Mouse (Mus musculus): Measurements from ENCODE around the gene Psmb7. TPM values are rescaled to one million over a fixed set of nuclear protein-coding genes. Genes with fewer than 3 reads are reported as not detected.

Gene Psmb7
- total RNA-seq, 1 experiment from 2014 or later, result 71.1 TPM

DNA sequence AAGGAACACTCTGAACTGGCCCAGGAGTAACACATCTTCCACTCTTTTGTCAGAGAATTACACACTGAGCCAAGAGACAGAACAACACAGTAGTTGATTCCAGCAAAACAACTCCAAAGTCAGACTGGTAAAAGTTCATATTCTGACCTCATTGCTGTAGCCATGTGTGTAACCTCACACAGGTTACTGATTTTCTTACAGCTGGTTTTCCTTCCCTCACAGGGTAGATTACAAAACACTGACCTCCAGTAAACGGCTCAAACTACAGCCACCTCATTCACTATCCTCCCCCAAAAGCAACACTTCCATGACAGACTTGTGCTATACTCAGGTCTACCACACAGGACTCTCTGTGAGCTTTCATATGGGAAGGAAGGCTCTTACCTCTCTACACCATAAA is 36.2 kb downstream of the Psmb7 start:
- ATAC-seq (ENCODE audit: extremely low read depth, insufficient number of reproducible peaks, low FRiP score, poor library complexity, severe bottlenecking), result no peak

DNA sequence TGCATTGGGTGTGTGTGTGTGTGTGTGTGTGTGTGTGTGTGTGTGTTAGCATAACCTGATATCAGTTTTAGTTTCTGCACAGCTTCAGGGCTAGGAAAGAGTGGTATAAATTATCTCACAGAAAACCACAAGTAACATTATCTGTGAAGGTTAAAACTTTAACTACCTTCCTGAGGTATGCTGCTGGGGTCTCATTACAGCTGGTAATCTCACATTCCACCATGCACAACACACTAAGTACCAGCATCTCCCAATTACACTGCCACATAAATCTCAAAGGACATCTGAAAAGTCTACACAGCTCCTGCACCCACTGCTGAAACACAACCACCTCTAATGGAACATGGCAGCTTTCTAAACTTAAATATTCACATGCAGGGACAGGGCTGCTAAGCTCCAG is 43.0 kb downstream of the Psmb7 start:
- ATAC-seq (ENCODE audit: extremely low read depth, insufficient number of reproducible peaks, low FRiP score, poor library complexity, severe bottlenecking), result no peak

DNA sequence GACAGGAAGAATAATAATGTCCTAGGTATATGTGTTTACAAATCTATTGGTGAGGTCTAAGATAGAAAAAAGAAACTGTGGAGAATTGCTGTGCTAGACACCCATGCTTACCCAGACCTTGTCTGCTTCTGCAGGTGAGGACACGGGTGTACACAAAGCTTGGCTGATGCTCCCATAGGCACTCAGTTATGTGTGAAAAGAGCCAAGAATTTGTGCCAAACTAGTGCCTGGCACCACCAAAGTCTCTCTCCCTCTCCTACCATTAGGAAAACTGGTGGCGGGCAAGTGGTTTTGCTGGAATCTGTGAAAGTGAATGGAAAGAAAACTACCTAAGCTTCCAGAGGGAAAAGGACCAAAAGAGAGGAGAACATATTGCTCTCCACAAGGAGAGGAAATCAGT is 45.5 kb downstream of the Psmb7 start:
- no peak for ATAC-seq (ENCODE audit: extremely low read depth, insufficient number of reproducible peaks, low FRiP score, poor library complexity, severe bottlenecking)

DNA sequence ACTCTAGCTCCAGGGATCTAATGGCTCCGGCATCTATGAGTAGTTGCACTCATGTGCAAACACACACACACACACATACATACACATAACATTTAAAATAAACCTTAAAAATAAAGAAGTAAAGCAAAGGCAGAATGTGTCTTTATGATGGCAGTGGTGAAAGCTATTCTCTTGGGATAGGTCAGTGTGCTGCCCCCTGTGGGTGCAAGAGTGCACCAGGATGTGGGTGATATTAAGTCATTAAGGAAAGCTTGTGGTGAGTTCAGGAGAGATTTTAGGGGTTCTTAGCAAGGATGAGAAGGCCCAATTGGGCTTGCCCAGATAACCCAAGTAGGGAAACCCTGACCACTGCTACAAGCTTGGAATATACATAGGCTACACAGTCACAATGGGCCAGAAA is 46.0 kb downstream of the Psmb7 start:
- no peak for ATAC-seq (ENCODE audit: extremely low read depth, insufficient number of reproducible peaks, low FRiP score, poor library complexity, severe bottlenecking)

DNA sequence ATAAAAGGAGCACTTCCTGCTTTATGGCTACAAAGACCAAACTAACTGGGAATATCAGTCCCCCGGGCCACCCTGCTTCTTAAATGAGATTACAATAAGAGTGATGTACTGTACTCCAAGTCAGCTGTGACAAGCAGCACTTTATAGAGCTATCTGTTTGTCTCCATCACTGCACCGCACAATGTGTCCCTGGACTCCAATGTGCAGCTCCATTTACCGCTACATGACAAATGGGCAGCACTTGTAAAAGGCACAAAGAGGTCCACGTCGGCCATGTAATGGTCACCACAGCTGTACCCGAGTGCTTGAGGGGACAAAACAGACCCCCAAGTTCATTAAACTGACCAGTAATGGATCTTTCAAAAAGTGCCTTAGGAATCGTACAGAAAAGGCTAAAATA is 49.0 kb downstream of the Psmb7 start:
- no peak for ATAC-seq (ENCODE audit: extremely low read depth, insufficient number of reproducible peaks, low FRiP score, poor library complexity, severe bottlenecking)

DNA sequence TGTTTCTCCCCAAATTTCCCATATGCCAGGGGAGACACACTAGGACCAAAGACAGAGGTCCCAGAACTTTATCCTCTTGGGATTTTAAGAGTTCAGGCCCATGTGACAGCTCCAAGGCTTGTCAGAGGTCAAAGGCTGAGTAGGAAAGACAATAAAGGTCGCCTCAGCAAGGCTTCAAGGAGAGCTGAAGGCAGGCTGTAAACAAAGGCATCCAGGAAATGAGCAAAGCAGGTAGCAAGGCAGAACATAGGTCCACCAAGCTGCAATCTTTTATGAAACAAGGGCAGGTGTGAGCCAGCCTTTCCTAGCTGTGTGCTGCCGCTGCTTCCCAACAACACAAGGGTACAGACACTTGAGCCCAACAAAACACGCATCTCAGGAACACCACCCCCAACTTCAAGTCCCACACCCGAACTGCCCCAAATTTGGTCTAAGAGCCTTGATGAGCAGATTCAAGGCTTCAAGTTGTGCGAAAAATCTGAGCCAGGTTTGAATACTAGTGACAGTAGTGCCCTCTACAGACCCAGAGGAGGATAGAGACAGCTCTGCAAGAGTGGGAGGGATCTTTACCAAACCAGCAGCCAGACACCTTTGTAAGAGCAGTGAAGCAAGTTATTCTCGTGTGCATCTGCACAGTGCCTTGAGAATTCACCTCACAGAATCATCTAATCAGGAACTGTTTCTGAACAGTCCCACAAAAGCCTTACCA is 52.0 kb downstream of the Psmb7 start:
- no peak for ATAC-seq (ENCODE audit: extremely low read depth, insufficient number of reproducible peaks, low FRiP score, poor library complexity, severe bottlenecking)

DNA sequence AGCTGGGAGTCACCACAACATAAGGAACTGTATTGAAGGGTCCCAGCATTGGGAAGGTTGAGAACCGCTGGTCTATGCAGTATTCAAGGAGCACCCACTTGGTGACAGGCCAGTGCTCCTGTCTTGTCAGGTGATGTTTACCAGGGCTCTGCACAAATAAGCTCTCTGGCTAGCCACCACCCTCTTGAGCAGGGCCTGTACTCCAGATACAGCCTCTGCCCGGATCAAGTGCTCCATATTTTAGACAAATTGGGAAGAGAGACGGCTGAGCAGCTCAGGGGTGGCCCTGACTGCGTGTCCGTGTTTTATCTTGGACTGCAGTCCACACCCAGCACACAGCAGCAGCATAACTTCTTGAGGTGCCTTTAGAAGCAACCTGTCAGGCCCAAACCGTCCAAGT is 57.2 kb downstream of the Psmb7 start:
- ATAC-seq (ENCODE audit: extremely low read depth, insufficient number of reproducible peaks, low FRiP score, poor library complexity, severe bottlenecking), result no peak

DNA sequence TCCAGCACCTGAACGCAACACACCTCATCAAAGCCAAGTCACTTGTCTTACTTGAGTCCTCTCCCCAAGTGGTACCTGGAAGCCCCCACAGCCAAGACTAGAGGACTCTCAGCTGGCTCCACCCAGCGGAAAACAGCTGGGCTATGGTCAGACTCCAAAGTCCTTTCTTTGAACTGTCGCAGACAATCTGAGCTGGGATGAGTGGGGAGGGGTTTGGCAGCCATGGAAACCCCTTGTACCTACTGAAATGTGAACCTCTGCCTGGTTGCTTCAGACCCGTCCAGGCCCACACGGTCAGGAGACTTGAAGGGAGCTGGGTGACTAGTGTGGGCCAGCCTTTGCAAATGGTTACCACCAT is 58.5 kb downstream of the Psmb7 start:
- no peak for ATAC-seq (ENCODE audit: extremely low read depth, insufficient number of reproducible peaks, low FRiP score, poor library complexity, severe bottlenecking)

DNA sequence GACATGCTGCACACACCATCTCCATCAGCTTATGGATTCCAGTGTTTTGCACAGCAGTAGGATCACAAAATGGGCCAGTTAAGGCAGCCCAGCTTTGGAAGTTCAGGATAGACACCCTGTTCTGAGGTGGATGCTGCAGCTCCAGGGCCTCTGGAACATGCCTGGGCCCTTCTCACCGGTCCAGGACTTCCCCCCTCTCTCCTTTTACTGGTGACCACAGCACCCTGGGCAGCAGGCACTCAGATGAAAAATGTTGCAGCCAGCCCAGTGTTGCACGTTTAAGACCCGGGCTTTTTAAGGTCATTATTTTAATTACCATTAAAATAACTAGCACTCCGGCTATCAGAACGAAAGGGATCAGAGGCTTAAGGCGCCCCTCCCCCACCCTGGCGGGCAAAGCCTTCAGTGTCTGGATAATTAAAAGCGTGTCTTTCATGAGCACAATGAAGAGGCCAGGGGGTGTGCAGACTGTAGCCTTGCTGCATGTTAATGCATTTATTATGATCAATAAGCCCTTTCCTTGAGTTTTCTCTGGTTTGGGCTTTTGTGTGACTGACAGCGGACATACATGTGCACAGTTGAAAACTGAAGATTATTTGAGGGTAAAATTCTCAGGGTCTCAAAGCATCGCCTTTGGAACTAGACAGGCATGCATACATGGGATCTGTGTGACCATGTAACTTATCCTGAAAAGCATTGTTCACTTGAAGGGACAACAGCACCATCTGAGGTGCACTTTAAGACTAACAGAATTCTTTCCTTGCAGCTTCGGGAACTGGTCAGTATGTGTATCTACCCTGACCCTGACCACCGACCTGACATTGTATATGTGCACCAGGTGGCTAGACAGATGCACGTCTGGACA is 59.1 kb downstream of the Psmb7 start:
- ATAC-seq (ENCODE audit: extremely low read depth, insufficient number of reproducible peaks, low FRiP score, poor library complexity, severe bottlenecking), result no peak

DNA sequence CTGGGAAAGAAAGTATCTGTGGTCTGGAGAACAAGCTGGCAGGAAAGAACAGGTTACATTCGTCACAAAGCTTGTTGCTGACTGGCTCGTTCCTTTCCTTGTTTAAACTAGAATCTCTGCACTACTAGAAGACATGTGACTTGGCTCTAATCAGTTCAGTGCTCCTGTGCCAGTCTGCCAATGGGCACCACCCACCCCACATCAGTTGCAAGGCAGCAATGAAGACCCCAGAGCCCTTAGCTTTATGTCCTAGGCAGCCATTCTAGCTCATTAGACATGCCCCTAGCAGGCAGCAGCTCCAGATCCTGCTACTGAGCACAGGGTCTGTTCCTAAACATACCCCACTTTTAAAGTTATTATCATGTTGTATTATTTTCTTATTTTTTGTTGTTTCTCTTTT is 59.9 kb downstream of the Psmb7 start:
- ATAC-seq (ENCODE audit: extremely low read depth, insufficient number of reproducible peaks, low FRiP score, poor library complexity, severe bottlenecking), result no peak

DNA sequence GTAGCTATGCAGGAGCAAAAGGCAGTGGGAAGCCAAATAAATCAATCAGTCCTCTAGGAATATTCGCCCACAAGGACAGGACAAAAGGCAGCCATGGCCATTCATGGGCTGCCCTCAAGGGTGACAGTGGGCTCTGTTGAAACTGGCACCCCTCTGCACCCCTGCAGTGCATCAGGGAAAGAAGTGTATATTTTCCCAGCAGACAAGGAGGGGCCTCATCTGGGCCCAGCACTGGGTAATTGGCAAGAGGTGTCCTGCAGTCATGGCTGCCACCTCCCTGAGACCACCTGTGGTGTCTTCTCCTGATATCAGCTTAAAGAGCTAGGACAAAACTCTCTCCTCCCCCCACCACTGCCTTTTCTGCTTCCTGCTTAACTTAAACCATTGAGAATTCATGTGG is 64.4 kb downstream of the Psmb7 start:
- ATAC-seq (ENCODE audit: extremely low read depth, insufficient number of reproducible peaks, low FRiP score, poor library complexity, severe bottlenecking), result no peak

DNA sequence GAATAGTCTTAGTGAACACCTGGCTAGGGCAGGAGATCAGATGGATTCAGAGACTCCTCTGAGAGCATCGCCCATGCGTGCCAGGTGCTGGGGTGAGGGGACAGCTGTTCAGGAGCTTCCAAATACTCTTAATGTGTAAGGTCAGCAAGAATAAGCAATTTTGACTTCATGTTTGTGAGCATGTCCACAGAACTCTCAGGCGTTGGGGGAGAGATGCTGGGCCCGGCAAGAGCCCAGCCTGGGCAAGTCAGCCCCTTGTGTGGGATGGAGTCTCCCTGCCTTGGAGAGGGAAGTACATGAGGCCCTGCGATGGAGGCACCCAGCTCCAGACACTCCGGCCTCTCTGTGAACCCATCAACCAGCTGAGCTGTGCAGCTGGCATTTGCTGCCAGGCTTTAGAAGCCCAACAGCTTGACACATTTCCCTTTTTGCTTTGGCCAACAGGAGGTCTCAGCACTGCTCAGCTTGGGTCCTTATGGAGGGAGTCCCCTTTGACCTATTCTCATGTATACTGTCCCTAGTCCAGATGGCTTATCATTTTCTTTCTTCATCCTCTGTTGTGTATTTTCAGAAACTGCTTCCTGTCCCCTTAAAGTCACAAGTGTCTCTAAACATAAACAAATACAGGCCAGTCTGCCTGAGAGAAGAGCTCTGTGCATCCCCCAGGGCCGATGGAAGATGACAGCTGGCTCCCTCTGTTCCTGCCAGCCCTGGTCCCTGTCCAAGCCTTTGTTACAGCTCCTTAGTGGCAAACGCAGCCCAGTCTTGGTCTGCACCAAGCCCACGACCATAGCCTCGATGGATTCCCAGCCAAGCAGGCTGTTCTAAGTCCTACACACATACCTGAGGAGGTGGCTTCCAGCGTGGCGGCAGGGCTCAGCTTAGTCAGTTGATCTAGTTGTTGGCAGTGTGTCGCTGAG is 65.0 kb downstream of the Psmb7 start:
- no peak for ATAC-seq (ENCODE audit: extremely low read depth, insufficient number of reproducible peaks, low FRiP score, poor library complexity, severe bottlenecking)

DNA sequence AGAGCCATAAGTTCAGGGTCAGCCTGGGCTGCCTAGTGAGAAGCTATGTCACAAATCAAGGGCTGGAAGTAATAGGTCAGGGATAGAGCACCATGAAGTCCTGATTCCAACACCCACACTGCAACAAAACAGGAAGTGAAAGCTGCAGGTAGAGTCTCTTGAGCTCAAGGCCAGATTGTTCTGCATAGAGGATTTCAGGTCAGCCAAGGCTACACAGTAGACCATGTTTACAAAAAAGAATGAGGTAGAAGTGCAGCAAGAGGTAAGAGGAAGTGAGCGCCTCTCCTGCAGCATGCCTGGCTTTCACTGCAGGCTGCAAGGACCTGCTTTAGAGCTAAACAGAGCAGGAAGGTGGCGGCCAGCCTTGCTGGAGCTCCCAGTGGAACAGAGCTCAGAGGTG is 69.2 kb downstream of the Psmb7 start:
- ATAC-seq (ENCODE audit: extremely low read depth, insufficient number of reproducible peaks, low FRiP score, poor library complexity, severe bottlenecking), result 0 out of 2 replicates have a peak, but pooled peaks have one; percentile 10

DNA sequence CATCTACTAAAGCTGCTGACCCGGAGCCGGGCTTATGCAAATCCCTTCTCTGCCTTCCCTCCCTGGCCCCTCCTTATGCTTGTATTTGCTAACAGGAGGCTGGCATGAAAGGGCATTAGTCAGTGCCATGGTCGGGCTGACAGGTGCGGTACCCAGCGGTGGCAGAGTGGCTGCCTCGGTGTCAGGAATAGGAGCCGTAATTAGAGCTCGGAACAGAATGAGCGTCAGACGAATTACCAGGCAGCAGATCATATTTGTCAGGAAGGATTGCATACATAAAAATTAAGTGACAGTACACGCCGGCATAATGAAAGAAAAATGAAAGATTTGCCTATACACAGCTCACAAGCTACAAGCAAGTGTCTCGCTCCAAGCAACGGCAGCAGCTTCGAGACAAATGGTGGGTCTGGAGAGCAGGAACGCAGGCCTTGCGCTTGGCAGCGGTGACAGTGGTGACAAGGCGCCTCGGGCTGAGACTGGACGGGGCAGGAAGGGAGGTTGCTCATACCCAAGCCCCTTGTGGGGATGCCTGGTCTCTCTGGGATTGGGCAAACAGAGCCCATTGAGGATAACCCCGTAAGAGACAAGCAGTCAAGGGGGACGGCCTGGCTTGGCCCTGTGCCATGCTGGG is 71.8 kb downstream of the Psmb7 start:
- no peak for ATAC-seq (ENCODE audit: extremely low read depth, insufficient number of reproducible peaks, low FRiP score, poor library complexity, severe bottlenecking)

DNA sequence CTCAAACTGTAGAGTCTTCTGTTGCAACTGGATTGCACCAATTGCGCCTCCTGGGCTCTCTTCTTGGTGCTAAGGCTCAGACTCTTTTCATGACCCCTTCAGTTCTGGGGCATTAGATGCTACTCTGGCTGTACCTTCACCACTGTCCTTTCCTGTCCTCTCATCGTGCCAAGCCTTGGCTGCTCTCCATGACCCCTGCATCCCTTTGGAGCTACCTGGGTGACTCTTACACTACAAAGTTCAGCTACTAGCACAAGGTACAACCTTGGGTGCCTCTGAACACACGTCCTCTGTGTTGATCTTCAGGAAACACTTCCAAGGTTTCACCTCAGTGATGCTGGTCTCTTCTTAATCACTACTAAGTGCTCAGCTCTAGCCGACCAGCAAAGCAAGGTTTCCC is 81.3 kb downstream of the Psmb7 start:
- no peak for ATAC-seq (ENCODE audit: extremely low read depth, insufficient number of reproducible peaks, low FRiP score, poor library complexity, severe bottlenecking)

DNA sequence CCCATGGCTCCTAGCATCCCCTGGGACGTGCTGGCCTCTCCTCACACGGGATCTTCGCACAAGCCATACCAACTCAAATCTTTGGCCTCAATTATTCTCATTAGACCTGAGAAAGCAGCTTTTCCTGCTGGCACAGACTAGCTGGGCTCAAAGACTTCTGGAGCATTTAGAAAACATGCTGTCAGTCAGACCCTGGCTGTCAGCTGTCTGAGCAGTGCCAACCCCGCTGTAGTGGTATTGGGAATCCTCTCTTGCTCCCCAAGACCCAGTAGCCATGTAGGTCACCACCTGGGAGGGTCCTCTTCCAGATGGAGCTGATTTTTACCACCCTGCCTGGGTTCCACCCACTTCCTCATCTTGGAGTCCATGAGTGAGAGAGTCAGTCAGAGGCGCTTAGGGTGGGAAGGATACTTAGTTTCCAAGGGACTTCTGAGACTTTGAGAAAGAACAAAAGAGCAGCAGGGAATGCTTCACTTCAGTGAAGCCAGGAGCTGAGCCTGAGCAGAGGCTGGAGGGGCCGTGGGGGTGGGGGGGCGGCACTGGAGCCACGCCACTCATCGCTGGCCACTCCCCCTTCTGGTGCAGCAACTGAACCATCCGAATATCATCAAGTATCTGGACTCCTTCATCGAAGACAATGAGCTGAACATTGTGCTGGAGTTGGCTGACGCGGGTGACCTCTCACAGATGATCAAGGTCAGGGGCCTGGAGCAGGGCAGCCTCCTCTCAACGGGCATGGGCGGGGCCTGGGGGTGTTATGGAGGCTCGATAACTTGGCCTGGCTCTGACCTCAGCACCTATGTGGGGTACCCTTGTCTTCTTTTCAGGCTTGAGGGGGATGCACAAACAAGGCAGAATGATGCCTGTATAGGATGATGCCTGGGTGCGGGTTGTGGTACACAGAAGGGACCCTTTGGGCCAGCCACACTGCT is 83.3 kb downstream of the Psmb7 start:
- no peak for ATAC-seq (ENCODE audit: extremely low read depth, insufficient number of reproducible peaks, low FRiP score, poor library complexity, severe bottlenecking)

DNA sequence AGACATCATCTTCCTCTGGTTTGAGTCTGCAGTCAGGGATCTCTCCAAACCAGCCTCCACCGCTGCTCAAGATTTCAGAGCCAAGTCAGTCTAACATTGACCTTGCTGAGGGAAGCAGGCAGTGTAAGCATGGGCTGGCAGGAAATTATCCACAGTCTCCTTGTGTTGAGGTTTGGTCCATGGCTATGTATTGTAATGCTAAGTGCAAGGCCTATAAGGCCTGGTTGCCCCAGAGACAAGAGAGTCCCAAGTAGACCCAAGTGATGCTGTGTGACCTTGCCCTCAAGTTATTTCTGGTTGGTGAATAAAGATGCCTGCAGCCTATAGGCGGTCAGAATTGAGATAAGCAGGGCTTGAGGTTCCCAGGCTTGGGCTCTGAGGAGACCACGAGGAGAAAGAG is 87.2 kb downstream of the Psmb7 start:
- ATAC-seq (ENCODE audit: extremely low read depth, insufficient number of reproducible peaks, low FRiP score, poor library complexity, severe bottlenecking), result no peak

DNA sequence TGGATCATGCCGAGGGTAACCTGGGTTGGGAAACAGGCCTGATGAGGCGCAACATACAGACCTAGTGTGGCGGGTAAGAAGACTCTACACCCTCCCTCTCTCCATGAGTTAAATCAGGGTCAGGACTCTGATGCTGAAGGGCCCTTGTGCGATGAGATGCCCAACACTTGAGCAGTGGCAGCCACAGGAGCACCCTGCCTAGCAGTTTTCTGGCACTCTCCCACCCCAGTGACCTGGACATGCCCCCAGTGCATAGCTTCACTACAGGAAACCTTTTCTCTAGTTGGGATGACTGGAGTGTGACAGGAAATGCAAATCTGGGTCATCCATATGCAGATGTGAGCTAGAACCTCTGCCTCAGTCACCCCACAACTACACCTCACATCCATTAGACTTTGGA is 88.2 kb downstream of the Psmb7 start:
- no peak for ATAC-seq (ENCODE audit: extremely low read depth, insufficient number of reproducible peaks, low FRiP score, poor library complexity, severe bottlenecking)

Measured in neutrophil, adult 5-6 weeks (primary cell).